ENCODE assay signal across 32 mouse cellular contexts in genomic region chr7:49879998-49880707, GRCm38 (mm10). TPM values are rescaled to one million over a fixed set of nuclear protein-coding genes. Genes with fewer than 3 reads are reported as not detected.
DNase-seq lines count a peak whose midpoint lies in the region; ATAC-seq and TF ChIP-seq lines count a peak whose summit lies in the region.
"Had no signal": no experiment of that assay in that cellular context is flagged by ENCODE, and none has a peak within 500 bp of the region (broad histone marks: within the 10 kb centered on the region; RNA-seq: fewer than 3 reads in every experiment).

No protein-coding gene starts in this region.

- WGBS in kidney, embryonic 14.5 days: 56% methylated on average over 8 of the region's 8 CpGs
- WGBS in midbrain, postnatal 0 days: 87% methylated on average over 8 of the region's 8 CpGs
- WGBS in midbrain, embryonic 16.5 days: 86% methylated on average over 8 of the region's 8 CpGs
- 65% methylated on average over 8 of the region's 8 CpGs for WGBS in neural tube, embryonic 13.5 days

- peak; percentile 47; the same call in 1 of the 2 replicates for ATAC-seq in kidney, embryonic 14.5 days (ENCODE audit: low FRiP score, low TSS enrichment)
- no peak for ATAC-seq in midbrain, postnatal 0 days (ENCODE audit: low FRiP score)
- no peak for ATAC-seq in midbrain, embryonic 16.5 days
- peak; percentile 32; the same call in 1 of the 2 replicates for ATAC-seq in neural tube, embryonic 13.5 days (ENCODE audit: low read depth)
- ATAC-seq: activated CD4-positive, CD25-positive, alpha-beta regulatory T cell, adult 4 months; inflammation-experienced regulatory T-cells, adult 6 months; midbrain, embryonic 15.5 days had no signal

- DNase-seq in kidney, adult 8-10 months: no peak
- peak; percentile 15 for DNase-seq in midbrain, postnatal 0 days (ENCODE audit: low spot score)
- DNase-seq in adipocyte (ENCODE audit: low spot score): no peak
- no peak for DNase-seq in right cerebral cortex, adult 2 months (ENCODE audit: low spot score in 2 of 2)
- DNase-seq: adrenal gland, postnatal 10 days; cerebellum, adult 2 months; cerebellum, postnatal 25 days; forebrain, postnatal 0 days; gastrocnemius, postnatal 14 days; heart, adult 11 months; heart, postnatal 14 days; liver; retina, postnatal 1 day; right cerebral cortex, postnatal 4 days; thymus, adult 18-20 months; thymus, postnatal 36 days had no signal

- H3K27ac ChIP-seq in kidney, embryonic 14.5 days (ENCODE audit: low read depth, low read length): no peak overlapping the region
- no peak overlapping the region for H3K27ac ChIP-seq in midbrain, postnatal 0 days (ENCODE audit: low read depth, low read length)
- H3K27ac ChIP-seq in midbrain, embryonic 16.5 days (ENCODE audit: low read length): no peak overlapping the region
- peak overlapping the region; percentile 83 for H3K27ac ChIP-seq in neural tube, embryonic 13.5 days (replicated peaks)
- H3K27ac ChIP-seq: embryonic facial prominence, embryonic 12.5 days; heart, embryonic 13.5 days; layer of hippocampus, adult 2 months; limb, embryonic 10.5 days; liver, embryonic 15.5 days; lung, embryonic 15.5 days; macrophage had no signal

- H3K9me3 ChIP-seq in kidney, embryonic 14.5 days (ENCODE audit: control insufficient read depth, low read length): no peaks in the 10 kb centered on the region
- H3K9me3 ChIP-seq in midbrain, postnatal 0 days (ENCODE audit: low read length): no peaks in the 10 kb centered on the region
- H3K9me3 ChIP-seq in midbrain, embryonic 16.5 days (replicated peaks; ENCODE audit: control insufficient read depth, low read length, poor library complexity, severe bottlenecking): no peaks in the 10 kb centered on the region
- H3K9me3 ChIP-seq in neural tube, embryonic 13.5 days: no peaks in the 10 kb centered on the region
- H3K9me3 ChIP-seq: embryonic facial prominence, embryonic 12.5 days; heart, embryonic 13.5 days; limb, embryonic 10.5 days; liver, embryonic 15.5 days; lung, embryonic 15.5 days; midbrain, embryonic 15.5 days had no signal

- no peak overlapping the region for H3K4me3 ChIP-seq in kidney, embryonic 14.5 days (ENCODE audit: low read length)
- H3K4me3 ChIP-seq in midbrain, postnatal 0 days (ENCODE audit: low read depth, low read length): no peak overlapping the region
- no peak overlapping the region for H3K4me3 ChIP-seq in midbrain, embryonic 16.5 days (ENCODE audit: low read depth, low read length)
- H3K4me3 ChIP-seq in neural tube, embryonic 13.5 days: no peak overlapping the region
- H3K4me3 ChIP-seq: embryonic facial prominence, embryonic 12.5 days; heart, embryonic 13.5 days; layer of hippocampus, adult 2 months; limb, embryonic 10.5 days; liver, embryonic 15.5 days; lung, embryonic 15.5 days; midbrain, embryonic 15.5 days had no signal

- TF ChIP-seq CTCF in midbrain, postnatal 0 days (IDR thresholded peaks at IDR 0.05): no peak

- H3K36me3 ChIP-seq in kidney, embryonic 14.5 days (ENCODE audit: control insufficient read depth, insufficient read depth, low read length): no peaks in the 10 kb centered on the region
- H3K36me3 ChIP-seq in midbrain, postnatal 0 days (ENCODE audit: insufficient read depth, low read length): no peaks in the 10 kb centered on the region
- no peaks in the 10 kb centered on the region for H3K36me3 ChIP-seq in midbrain, embryonic 16.5 days (ENCODE audit: control insufficient read depth, insufficient read depth, low read length)
- H3K36me3 ChIP-seq in neural tube, embryonic 13.5 days: no peaks in the 10 kb centered on the region
- H3K36me3 ChIP-seq: embryonic facial prominence, embryonic 12.5 days; heart, embryonic 13.5 days; limb, embryonic 10.5 days; liver, embryonic 15.5 days; lung, embryonic 15.5 days; midbrain, embryonic 15.5 days had no signal

- no peak overlapping the region for H3K9ac ChIP-seq in kidney, embryonic 14.5 days (ENCODE audit: low read depth, low read length)
- no peak overlapping the region for H3K9ac ChIP-seq in midbrain, postnatal 0 days (replicated peaks; ENCODE audit: low read length, poor library complexity, severe bottlenecking)
- no peak overlapping the region for H3K9ac ChIP-seq in midbrain, embryonic 16.5 days (ENCODE audit: low read depth, low read length)
- no peak overlapping the region for H3K9ac ChIP-seq in neural tube, embryonic 13.5 days
- H3K9ac ChIP-seq: embryonic facial prominence, embryonic 12.5 days; forebrain, postnatal 0 days; heart, embryonic 13.5 days; liver, embryonic 15.5 days; lung, embryonic 15.5 days; midbrain, embryonic 15.5 days had no signal

- peaks cover 12% of the 10 kb centered on the region; the same call in 1 of the 2 replicates for H3K4me1 ChIP-seq in kidney, embryonic 14.5 days (ENCODE audit: control insufficient read depth, insufficient read depth, low read length)
- H3K4me1 ChIP-seq in midbrain, postnatal 0 days (ENCODE audit: insufficient read depth, low read length): peaks cover 7% of the 10 kb centered on the region; the same call in 1 of the 2 replicates
- H3K4me1 ChIP-seq in midbrain, embryonic 16.5 days (ENCODE audit: control insufficient read depth, insufficient read depth, low read length): peaks cover 21% of the 10 kb centered on the region; the same call in 1 of the 2 replicates
- H3K4me1 ChIP-seq in neural tube, embryonic 13.5 days (replicated peaks): peaks cover 26% of the 10 kb centered on the region
- H3K4me1 ChIP-seq: embryonic facial prominence, embryonic 12.5 days; liver, embryonic 15.5 days had no signal

- H3K4me2 ChIP-seq in kidney, embryonic 14.5 days (replicated peaks; ENCODE audit: low read depth, low read length): no peak overlapping the region
- no peak overlapping the region for H3K4me2 ChIP-seq in midbrain, postnatal 0 days (ENCODE audit: low read depth, low read length, poor library complexity, severe bottlenecking)
- H3K4me2 ChIP-seq in midbrain, embryonic 16.5 days (ENCODE audit: low read length): no peak overlapping the region
- H3K4me2 ChIP-seq in neural tube, embryonic 13.5 days: no peak overlapping the region
- H3K4me2 ChIP-seq: embryonic facial prominence, embryonic 12.5 days; heart, embryonic 13.5 days; liver, embryonic 15.5 days; lung, embryonic 15.5 days had no signal

- H3K27me3 ChIP-seq in kidney, embryonic 14.5 days (ENCODE audit: control insufficient read depth, insufficient read depth, low read length): no peaks in the 10 kb centered on the region
- no peaks in the 10 kb centered on the region for H3K27me3 ChIP-seq in midbrain, postnatal 0 days (ENCODE audit: insufficient read depth, low read length)
- no peaks in the 10 kb centered on the region for H3K27me3 ChIP-seq in midbrain, embryonic 16.5 days (ENCODE audit: control insufficient read depth, insufficient read depth, low read depth, low read length)
- H3K27me3 ChIP-seq in neural tube, embryonic 13.5 days: no peaks in the 10 kb centered on the region; the same call in 1 of the 2 replicates
- H3K27me3 ChIP-seq: embryonic facial prominence, embryonic 12.5 days; liver, embryonic 15.5 days; lung, embryonic 15.5 days had no signal

RNA-seq across cellular contexts. Expression of gene Slc6a5, which starts 29.8 kb away (rescaled TPM):
- not detected in 2 replicates for polyA plus RNA-seq in kidney, embryonic 14.5 days (2014; fragmentation: Nextera tagmentation; extraction: Ambion mirVana)
- 2.7 and 6.6 TPM in 2 replicates for total RNA-seq in midbrain, postnatal 0 days (2014; rRNA removed)
- polyA plus RNA-seq in midbrain, postnatal 0 days (2015; fragmentation: Nextera tagmentation; extraction: Ambion mirVana): 0.22 and 0.36 TPM in 2 replicates
- polyA plus RNA-seq in midbrain, embryonic 16.5 days (2015; fragmentation: Nextera tagmentation; extraction: Ambion mirVana): 0.40 and 0.45 TPM in 2 replicates
- 14.3 and 14.4 TPM in 2 replicates for polyA plus RNA-seq in neural tube, embryonic 13.5 days (2015; fragmentation: Nextera tagmentation; extraction: Ambion mirVana)
- total RNA-seq: gastrocnemius, postnatal 14 days; heart, postnatal 14 days; layer of hippocampus, adult 2 months had no signal
- polyA plus RNA-seq: activated CD4-positive, CD25-positive, alpha-beta regulatory T cell, adult 4 months; C2C12; forebrain, embryonic 11.5 days; forebrain, postnatal 0 days; heart, embryonic 13.5 days; inflammation-experienced regulatory T-cells, adult 6 months; limb, embryonic 10.5 days; liver, embryonic 15.5 days; macrophage; stomach, embryonic 14.5 days had no signal

Comparison
In these comparisons a context has a peak if more than half of its experiments do, and no peak if none do; other contexts are left out.
1. ATAC-seq: peak in kidney, embryonic 14.5 days (single experiment) and neural tube, embryonic 13.5 days (single experiment); none in midbrain, postnatal 0 days (single experiment) and midbrain, embryonic 16.5 days (single experiment).
2. RNA of gene Slc6a5, which starts 29.8 kb away (polyA plus RNA-seq): 14.3 to 14.4 TPM in neural tube, embryonic 13.5 days; 0.40 to 0.45 TPM in midbrain, embryonic 16.5 days, 0.22 to 0.36 TPM in midbrain, postnatal 0 days and not detected in kidney, embryonic 14.5 days; every median in the first group is over 10 times any median in the second.